Mouse (Mus musculus) adrenal gland, adult (tissue): ENCODE results near the gene Hoxa7.
A peak's percentile ranks its signal among the peaks of the same experiment; 100 is the strongest.

Experiments used
- DNase-seq, 2 experiments: peaks; one replicate each; pipeline ENCODE4 v3.0.0; 2022 to 2023; ENCODE audit warnings: low spot score in 1 of 2; ENCODE audit not compliant: inconsistent age in 2 of 2

Hoxa7 gene

DNA sequence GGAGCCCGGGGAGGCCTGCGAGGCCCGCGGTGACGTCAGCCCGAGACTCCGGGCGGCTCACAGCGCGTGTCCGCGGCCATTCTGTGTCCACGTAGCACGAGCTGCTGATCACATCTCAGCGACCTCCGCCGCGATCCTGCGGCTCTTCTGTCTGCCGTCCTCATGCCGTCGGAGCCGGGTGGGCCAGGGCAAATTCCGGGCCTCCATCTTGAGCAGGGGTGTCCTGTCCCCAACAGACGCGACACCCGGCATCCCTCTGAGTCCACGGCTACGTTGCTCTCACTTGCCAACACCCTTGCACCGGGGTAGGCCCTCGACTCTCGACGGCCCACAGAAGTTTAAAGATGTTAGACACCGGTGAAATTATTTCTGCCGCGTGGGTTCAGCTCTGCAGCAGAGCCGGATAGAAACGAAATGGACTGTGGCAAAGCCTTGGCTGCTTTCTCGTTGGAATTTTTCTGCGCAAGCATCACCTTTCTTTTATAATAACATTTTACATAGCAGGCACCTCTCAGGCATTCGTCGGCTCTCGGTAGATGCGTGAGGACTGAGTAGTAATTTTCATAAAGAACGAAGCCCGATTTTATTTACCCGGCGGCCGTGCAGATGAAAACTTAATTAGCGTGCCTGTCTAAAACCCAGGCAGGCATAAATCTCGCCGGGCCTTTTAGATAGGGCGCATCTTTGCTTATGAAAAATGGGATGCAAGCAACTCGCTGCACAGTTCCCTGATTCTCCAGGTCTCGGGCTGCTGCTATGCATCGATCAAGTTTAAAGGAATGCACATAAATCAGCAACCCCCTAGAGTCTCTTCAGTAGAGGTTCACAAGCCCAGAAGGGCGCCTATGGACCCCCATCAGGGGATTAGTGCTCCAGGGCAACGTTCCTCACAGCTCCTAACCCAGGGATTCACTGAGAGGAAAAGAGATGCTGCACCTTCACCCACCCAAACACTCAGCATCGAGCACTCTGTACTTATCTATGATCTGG, 32.2 kb upstream of the Hoxa7 start:
- peak in 1 of 2 experiments; percentile 58 for DNase-seq

DNA sequence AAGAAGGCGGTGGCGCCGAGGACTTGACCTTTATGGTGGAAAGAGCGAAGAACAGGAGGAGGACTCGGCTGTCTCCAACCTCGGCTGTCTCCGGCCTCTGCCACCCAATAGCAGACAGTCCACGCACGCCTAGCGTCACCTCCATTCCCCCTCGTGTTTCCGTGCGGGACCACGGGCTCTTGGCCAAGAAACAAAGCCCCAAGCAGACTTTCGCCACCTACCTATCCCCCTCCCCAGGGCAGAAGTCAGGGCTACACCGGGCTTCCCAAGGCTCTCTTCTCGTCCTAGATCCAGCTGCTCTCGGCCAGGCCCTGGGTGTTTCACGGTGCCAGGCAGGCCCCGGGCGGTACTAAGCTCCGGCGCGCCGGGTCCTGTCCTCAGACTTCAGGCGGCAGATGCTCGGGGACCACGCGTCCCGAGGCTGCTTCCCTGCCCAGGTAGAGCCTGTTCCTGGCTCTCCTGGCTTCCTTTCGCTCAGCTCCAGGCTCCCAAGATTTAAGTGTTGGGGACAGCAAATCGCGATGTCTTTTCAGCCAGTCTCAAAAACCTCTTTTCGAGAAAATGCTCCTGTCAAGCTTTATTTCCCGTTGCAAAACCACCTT, 31.2 kb upstream of the Hoxa7 start:
- no peak for DNase-seq

DNA sequence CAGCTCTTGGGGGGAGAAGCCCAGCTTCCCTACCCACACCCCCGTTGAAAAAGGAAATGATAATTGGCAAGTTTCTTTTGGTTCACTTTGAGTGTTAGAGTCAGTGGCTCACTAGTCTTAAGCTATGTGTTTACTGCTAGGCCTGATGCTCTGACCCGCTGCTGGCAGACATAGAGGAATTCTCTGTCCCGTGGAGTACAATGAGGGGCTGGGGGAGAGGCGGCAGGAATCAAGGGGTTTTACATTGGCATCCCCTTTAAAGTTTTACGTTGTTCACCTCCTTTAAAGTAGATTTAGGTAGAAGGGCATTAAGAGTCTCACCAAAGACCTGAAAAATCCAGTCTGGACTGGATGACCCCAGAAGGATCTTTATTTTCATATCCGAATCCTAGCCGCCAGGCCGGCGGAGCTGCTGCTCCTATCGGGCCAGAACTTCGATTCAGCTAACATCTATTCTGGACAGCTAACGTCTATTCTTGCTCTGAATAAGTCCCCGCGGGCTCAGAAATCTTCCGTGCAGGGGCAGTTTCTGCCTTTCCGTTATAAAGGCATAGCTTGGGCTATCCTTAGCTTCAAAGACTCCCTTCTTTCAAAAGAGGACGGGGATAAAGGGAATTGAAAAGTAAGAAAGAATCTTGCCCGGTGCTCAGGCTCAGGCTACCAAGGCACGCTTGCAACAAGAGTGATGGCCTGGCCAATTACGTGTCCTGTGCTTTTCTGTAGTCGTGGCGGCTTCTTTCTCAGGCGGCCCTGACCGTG, 30.5 kb upstream of the Hoxa7 start:
- DNase-seq: peak in 1 of 2 experiments; percentile 49

DNA sequence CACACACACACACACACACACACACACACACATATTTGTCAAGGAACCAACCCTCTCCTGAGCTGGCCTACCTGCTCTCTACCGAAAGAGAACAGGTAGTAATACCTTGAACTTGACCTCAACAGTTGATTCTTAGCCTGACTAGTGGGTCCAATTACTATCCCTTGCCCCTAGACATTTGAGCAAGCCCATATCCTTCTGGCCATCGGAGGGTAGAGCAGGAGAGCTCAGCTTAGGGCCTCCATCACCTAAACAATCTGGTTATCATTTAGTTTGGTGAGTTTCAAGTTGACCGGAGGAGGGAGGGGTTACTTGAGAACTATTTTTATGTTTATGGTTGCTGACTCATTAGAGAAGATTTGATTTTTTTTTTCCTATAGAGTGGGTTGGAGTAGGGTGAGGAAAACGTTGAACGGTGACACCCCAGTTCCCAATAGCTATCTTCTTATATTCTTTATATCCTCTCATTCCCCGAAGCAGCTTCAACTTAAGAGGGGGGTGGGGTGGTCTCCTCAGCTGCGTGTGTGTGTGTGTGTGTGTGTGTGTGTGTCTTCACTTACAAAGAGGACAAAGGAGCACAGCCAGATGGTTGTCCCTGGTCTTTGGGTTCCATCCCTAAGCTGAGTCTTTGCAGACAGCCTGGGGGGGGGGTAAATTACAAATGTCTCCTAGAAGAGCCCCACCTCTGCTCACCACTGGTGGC, 29.7 kb upstream of the Hoxa7 start:
- no peak for DNase-seq

DNA sequence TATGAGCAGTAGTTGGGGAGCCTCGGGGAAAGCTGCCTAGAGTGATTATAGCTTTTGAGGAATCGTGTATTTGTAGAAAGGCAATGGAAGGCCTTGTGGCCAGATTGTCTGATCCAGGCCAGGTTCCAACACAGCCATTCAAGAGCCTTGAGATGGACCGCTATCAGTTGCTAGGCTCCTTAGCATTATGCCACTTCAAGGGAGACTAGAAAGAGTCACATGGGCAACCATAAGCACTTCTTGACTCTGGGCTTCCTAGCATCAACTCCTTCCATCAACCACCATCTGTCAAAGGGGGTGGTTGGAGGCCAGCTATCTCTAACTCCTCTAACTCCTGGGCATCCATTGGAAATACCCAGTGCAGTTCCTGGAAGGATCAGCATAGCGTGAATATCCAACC, 28.2 kb upstream of the Hoxa7 start:
- DNase-seq: no peak

DNA sequence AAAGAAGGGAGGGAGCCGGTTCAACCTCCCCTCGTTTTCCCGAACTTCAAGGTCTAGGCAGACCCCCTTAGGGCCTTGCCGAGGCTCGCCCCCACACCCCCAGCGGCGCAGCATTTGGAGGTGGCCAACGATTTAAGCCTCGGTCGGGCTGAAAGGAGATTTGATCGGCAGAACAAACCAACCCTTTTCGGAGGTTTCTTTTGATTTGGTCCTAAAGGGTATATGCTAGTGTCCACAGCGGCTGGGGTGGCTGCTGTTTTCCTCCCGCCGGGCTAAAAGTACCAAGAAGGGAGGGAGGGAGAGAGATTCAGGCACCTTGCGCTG, 27.7 kb upstream of the Hoxa7 start:
- DNase-seq: no peak

DNA sequence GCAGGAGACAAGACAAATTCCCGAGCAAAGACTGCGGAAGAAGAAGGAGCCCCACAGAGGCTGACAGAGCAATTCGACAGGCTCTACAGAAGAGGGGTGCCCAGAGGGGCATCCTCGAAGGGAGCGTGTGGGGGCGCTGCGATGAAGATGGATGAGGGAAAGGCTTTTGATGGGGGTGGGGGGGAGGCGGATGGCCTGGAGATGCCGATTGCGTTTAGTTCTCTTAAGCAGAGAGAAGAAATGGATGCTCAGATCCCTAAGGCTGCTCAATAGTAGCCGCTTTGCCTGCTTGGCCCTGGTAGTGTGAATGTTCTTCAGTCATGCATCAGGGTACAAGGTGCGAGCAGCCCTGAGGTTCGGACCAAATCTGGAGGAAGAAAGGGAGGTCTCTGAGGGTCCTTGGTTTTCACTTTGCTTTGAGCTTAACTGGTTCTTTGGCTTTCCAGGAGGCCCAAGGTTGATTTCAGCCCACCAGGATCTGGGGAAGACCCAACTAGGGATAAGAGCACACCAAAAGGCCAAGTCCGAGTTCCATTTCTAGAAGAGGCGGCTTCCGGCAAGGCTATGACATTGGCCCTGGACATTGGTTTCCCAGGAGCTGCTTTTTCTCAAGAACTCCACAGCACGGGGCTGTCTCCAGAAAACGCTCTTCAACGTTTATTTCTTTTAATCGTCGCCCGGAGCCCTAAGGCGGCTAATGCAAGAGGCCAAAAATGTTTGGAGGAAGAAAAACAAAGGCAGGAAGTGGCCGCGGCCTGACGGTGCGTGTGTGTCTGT, 27.2 kb upstream of the Hoxa7 start:
- DNase-seq: no peak

DNA sequence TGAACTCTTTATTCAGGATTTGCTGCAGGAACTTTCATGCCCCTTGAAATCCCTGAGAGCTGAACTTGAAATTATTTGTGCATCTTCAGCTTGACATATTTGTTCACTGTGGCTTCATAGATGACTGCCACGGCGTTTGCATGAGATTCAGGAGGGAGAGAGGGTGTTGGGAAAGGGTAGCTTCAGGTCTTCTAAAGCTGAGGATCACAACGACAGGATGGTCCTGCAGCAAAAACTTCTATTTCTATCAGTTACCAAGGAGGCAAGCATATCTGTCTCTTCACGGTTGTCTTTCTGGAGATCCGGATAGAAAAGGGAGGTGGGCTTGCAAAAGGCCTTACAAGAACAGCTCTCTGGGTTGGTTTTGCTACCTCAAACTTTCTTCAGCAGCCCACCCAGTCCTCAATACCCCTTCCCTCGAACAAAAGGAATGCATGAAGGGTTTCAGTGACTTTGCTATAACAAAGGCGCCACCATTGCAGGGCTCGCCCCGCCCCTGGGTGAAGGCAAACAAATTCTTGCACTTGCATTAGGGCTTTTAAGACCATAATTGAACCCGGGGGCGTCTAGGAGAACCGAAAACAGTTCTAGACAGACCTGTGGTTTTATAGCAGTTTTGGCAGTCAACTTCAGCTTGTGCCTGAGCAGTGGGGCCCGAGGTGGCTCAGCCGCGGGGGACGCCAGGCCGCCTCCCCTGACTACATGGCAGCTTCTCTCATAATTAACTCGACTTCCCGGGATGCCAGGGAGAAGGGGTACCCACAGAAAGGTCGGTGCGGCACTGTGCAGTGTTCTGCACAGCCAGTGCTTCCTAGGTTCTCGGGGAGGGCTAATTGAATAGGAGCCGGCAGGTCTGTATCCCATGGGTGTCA, 26.3 kb upstream of the Hoxa7 start:
- no peak for DNase-seq

DNA sequence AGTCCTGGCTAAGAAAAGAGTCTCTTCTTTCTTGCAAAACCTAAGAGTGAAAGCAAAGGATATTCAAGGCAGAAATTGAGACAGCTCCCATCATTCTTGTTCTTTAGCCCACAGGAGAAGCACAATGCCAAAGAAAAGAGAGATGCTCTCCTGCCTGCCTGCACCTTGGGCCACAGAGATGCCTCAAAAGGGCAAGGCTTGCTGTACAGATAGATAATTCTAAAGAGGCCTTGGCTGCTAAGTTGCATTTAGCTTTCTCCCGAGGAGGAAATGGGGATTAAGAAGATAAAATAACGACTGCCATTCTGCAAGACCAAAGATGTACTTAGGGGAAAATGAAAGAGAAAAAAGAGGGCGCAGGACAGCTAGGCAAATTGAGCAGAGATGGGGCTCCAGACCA, 25.3 kb upstream of the Hoxa7 start:
- no peak for DNase-seq

DNA sequence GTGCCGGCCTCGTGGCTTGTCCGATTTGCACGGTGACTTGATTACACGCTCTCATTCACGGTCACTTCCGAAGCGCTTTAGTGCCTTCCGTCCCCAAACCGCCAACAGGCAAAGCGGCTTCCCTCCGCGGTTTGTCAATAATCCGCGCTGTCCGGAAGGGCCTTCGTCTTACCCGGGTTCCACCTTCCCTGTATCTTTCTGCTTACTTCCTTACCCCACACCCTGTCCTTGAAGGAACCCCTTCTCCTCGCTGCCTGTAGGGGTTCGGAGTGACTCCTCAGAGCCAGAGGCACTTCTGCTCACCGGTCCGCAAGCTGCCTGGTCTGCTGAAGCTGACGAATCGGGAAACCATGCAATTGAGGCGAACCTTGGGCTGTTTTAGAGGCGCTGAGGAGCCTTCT, 24.7 kb upstream of the Hoxa7 start:
- no peak for DNase-seq

DNA sequence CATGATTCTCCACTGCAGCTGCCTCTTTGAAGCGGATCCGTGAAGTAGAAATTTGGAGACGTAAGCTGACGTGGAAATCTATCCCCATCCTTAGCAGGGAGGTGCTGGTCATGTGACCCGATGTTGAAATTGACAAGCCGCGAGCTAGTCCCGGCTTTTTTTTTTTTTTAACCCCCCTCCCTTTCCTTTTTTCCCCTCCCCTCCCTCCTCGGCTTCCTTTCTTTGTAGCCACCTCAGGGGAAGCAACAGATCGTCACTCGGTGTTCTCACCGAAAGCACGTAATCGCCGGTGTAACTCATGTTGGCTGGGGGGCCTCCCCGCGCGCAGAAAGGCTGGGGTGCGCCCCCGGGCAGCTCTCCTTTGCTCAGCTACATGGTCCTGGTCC, 24.1 kb upstream of the Hoxa7 start, which contains the start of gene Hoxa11:
Gene Hoxa11, minus strand, starts transcription at position 54 of the 386 bp plus-strand sequence.
- no peak for DNase-seq

DNA sequence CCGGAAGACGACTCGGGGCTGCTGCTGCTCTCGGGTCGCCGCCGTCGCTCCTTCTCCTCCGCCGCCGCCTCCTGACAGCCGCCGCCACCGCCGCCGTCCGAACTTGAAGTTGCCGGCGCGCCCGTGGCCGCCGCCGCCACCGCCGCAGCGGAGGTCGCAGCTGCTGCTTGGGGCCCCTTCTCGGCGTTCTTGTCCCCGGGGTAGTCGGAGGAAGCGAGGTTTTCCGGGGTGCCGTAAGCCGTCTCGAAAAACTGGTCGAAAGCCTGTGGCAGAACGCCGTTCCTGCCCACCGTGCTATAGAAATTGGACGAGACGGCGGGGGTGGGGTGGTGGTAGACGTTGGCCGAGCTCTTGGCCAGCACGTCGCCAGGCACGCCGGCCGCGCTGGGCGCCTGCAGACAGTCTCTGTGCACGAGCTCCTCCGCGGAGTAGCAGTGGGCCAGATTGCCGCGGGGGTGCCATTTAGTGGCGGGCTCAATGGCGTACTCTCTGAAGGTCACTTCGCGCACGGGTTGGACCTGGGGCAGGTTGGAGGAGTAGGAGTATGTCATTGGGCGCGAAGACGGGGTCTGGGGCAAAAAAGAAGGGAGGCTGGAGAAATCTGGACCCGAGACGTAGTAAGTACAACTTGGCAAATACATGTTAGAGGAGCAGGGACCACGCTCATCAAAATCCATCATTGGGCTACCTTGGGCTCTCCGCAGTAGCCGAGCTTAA, 23.5 kb upstream of the Hoxa7 start:
- DNase-seq: no peak

DNA sequence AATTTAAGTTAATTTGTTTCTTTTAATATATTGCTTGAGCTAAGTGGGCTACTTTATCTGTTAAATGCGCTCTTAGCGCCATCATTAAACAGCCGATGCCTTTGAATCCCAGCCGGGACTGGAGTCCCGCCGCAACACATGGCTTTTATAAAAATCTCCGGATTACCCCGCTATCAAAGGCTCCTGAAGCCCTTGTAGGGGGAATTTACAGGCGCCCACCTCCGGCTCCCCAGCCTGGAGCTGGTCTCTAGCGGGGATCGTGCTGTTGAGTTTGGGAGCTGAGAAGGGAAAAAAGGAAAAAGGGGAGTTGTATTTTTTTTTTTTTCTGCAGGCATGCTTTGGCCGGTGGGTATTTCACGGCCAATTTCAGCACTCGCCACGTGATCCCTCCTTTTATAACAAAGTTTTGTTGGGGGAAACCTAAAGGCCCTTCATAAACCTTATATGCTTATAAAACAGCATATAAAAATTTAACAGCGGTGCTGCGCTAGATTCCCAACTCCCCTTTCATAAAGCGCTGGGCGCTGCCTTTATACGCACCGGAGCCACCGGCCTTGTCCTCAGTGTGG, 22.9 kb upstream of the Hoxa7 start:
- DNase-seq: no peak

DNA sequence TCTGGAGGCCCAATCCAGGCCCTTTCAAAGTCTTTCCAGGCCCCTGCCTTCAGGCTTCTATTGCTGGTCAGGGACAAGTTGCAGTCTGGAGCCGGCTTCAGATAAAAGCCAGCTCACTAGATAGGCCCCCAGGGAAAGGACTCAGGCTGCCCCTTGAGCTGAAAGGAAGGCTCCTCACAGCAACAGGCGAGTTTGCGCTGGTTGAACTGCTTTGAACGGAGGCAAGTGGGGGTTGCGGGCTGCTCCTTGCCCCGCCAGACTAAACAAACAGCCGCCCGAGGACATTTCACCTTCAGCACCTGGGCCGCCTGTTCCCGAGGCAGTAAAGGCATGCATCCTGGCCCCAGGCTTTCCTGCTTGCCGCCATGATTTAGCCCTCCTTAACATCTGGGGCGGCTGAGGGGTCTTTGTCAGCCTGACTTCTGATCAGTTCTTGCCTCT, 22.0 kb upstream of the Hoxa7 start:
- DNase-seq: no peak

DNA sequence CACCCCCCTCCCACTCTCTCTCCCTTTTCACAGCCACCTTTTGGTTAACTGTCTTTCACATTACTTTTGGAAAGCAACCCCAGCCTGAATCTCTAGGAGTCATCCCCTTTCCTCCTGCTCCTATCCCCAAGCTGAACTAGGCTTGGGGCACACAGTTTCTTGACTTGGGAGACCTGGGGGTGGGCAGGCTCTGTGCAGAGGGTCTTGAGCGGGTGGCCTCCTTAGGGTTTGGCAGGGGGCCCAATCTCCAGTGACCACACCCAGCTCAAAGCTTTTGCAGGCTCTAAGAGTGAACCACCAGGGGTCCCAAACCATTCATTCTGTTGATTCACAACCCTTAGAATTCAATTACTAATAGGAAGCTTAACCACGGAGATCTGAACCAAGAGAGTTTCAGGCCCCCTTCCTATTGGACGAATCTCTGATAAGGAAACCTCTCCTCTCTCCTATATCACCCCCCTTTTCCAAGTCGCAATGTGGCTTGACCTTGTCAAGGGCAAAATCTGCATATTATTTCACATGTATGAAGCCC, 21.2 kb upstream of the Hoxa7 start:
- no peak for DNase-seq

DNA sequence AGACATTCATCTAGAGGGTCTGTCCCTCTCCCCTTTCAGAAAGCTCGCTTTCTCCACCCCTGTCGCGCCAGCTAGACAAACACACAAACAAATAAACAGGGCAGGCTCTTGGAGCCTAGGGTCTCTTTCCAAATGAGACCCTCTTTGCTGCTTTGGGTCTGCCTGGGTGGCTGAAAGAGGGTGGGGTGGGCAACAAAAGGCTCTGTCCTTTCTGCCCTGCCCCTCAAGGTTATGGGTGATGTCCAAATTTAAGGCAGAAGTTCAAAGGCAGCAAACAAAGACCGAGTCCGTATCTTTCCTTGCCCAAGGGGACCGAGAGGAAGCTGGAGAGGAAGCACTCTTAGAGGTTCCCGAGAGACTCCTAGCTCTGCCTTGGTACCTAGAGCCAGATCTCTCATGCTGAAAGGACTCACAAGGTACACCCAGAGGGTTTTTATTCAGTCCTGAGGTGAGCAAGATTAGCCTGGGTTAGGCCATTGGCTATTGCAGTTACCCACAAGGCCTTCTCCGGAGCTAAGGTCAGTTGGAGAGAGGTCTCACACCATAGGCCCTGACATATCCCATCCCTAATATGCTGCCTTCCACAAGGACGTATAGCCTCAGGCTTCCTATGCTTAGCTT, 19.5 kb upstream of the Hoxa7 start:
- DNase-seq: no peak

DNA sequence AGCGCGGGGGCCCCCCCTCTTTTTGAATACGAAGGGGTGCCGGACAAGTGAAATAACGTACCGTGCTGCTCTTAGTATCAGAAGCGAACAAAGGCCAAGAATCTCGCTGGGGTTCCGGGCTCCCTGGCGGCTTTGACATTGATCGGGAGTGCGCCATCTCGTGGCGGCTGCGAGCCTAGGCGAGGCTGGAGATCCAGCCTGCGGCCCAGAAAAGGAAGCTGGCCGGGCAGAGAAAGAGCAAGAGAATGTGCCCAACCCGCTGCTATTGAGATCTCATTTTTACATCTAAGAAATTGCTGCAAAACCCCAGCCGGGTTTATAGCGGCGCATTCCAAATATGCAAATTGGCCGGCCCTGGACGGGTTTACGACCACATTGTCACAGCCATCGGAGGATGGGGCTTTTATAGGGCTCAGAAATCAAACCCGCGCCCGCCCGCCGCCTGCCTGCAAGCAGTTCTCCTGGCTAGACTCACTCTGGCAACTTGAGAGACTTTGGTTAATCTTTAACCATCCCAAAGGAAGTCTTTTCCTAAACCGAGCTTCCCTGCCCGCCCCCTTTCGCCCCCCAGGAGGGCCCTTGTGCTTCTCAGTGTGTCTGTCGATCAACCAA, 18.8 kb upstream of the Hoxa7 start, which contains the start of gene Hoxa10:
Gene Hoxa10, minus strand, starts transcription at position 466 of the 612 bp plus-strand sequence.
- DNase-seq: peak; percentile 67 to 87
